Mouse (Mus musculus) limb, embryonic 12.5 days (tissue): ENCODE results near the gene Tent4b. TPM values are rescaled to one million over a fixed set of nuclear protein-coding genes. Genes with fewer than 3 reads are reported as not detected.

Experiments used
- ATAC-seq: fragments of 200-750 bp; cut with Nextera tagmentation; 2 replicates; pipeline ENCODE4 v1.8.0; 2017; ENCODE audit warnings: low read depth, moderate TSS enrichment; ENCODE audit not compliant: insufficient number of reproducible peaks, insufficient read depth, low FRiP score, low TSS enrichment
- H3K27ac ChIP-seq: fragments of 300-500 bp; sonication (generic); 2 replicates; pipeline ENCODE4 v1.5.1; 2016; ENCODE audit warnings: mild to moderate bottlenecking, moderate library complexity
- H3K27me3 ChIP-seq: fragments of 300-500 bp; sonication (generic); 2 replicates; pipeline ENCODE4 v1.6.1; 2016; ENCODE audit warnings: mild to moderate bottlenecking, moderate library complexity
- H3K36me3 ChIP-seq: fragments of 300-500 bp; sonication (generic); 2 replicates; pipeline ENCODE4 v1.6.1; 2016; ENCODE audit warnings: mild to moderate bottlenecking, moderate library complexity
- H3K4me1 ChIP-seq: fragments of 300-500 bp; sonication (generic); replicated peaks from 2 replicates; pipeline ENCODE4 v1.6.1; 2016
- H3K4me2 ChIP-seq: fragments of 300-500 bp; sonication (generic); 2 replicates; pipeline ENCODE4 v1.6.1; 2016; ENCODE audit warnings: mild to moderate bottlenecking, moderate library complexity
- H3K4me3 ChIP-seq: fragments of 300-500 bp; sonication (generic); replicated peaks from 2 replicates; pipeline ENCODE4 v1.5.1; 2016; ENCODE audit warnings: mild to moderate bottlenecking
- H3K9ac ChIP-seq: fragments of 300-500 bp; sonication (generic); replicated peaks from 2 replicates; pipeline ENCODE4 v1.6.1; 2016; ENCODE audit warnings: mild to moderate bottlenecking, moderate library complexity
- H3K9me3 ChIP-seq: fragments of 300-500 bp; sonication (generic); 2 replicates; pipeline ENCODE4 v1.6.1; 2016; ENCODE audit warnings: mild to moderate bottlenecking, moderate library complexity
- WGBS: fragments of 180-500 bp; shearing (Covaris S2); methylation state at CpG from one replicate; pipeline ENCODE4 v1.1.7; 2016; 5-methylcytosine and 5-hydroxymethylcytosine counted together
- polyA plus RNA-seq: library from polyadenylated mRNA; unstranded; fragments of >200 nt; fragmentation: Nextera tagmentation; extraction: Ambion mirVana; gene quantifications from 2 replicates; pipeline ENCODE4 v1.2.1, GENCODE M21; 2016

Tent4b gene
- polyA plus RNA-seq, 1 experiment from 2014 or later: 10.4 TPM

DNA sequence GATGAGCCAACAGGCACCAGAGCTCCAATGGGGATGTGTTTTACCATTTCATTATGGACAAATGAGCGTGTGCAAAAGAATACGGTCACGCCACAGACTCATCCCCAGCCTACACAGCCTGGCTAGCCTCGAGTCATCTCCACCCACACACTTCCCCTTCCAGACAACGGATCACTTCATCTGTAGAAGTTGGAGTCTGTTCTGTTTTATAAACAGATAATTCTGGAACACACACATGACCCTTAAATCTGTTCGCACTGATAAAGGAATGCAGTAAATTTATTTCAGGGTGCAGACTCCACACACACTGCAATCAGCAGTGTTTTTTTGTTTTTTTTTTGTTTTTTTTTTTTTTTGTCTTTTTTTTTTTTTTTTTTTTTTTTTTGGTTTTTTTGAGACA is 80.7 kb downstream of the Tent4b start:
- no peak for ATAC-seq
- no peak overlapping the region for H3K4me2 ChIP-seq
- H3K9ac ChIP-seq: no peak overlapping the region
- no peak overlapping the region for H3K4me3 ChIP-seq
- H3K4me1 ChIP-seq: peaks cover 19% of the 10 kb centered on the region
- no peaks in the 10 kb centered on the region for H3K9me3 ChIP-seq
- H3K27ac ChIP-seq: no peak overlapping the region
- WGBS: 81% methylated on average over 6 of the region's 6 CpGs
- H3K27me3 ChIP-seq: 0 out of 2 replicates have a peak, but pooled peaks cover 1% of the 10 kb centered on the region
- no peaks in the 10 kb centered on the region for H3K36me3 ChIP-seq

- Histone ChIP-seq H3K9ac (no peak overlapping the region), H3K4me1 (peaks cover 26% of the 10 kb centered on the region), H3K4me2 (no peak overlapping the region), H3K4me3 (no peak overlapping the region), H3K27me3 (no peaks in the 10 kb centered on the region), H3K27ac (no peak overlapping the region), H3K36me3 (no peaks in the 10 kb centered on the region), H3K9me3 (no peaks in the 10 kb centered on the region)
- WGBS: 78% methylated on average over 7 of the region's 7 CpGs
- no peak for ATAC-seq
These were observed 81.9 kb downstream of the Tent4b start for GRCm38 (mm10) chr8:88280904-88281303.

DNA sequence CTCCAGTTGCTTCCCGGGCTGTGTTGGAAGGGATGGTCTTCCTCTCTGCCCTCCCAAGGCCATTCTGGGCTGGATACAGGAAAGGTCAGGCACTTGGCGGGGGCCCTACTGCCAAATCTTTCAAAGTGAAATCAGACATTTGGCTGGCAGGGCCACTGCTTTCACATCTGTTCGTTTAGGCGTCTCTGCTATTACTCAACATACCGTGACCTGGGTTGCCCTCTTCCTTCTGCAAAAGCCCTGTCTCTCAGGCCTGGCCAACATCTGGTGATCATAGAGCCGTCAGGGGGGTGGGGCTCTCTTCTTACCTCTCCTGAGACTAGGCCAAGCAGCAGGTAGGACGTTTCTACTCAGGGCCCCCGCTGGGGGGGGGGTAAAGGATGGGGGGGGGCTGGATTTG is 83.7 kb downstream of the Tent4b start:
- H3K27me3 ChIP-seq: no peaks in the 10 kb centered on the region
- H3K9ac ChIP-seq: no peak overlapping the region
- no peaks in the 10 kb centered on the region for H3K36me3 ChIP-seq
- H3K4me1 ChIP-seq: peaks cover 26% of the 10 kb centered on the region
- no peak for ATAC-seq
- WGBS: 13% methylated on average over 8 of the region's 8 CpGs
- H3K27ac ChIP-seq: peak overlapping the region; percentile 20; the same call in 1 of the 2 replicates
- H3K4me2 ChIP-seq: no peak overlapping the region
- no peaks in the 10 kb centered on the region for H3K9me3 ChIP-seq
- H3K4me3 ChIP-seq: no peak overlapping the region

DNA sequence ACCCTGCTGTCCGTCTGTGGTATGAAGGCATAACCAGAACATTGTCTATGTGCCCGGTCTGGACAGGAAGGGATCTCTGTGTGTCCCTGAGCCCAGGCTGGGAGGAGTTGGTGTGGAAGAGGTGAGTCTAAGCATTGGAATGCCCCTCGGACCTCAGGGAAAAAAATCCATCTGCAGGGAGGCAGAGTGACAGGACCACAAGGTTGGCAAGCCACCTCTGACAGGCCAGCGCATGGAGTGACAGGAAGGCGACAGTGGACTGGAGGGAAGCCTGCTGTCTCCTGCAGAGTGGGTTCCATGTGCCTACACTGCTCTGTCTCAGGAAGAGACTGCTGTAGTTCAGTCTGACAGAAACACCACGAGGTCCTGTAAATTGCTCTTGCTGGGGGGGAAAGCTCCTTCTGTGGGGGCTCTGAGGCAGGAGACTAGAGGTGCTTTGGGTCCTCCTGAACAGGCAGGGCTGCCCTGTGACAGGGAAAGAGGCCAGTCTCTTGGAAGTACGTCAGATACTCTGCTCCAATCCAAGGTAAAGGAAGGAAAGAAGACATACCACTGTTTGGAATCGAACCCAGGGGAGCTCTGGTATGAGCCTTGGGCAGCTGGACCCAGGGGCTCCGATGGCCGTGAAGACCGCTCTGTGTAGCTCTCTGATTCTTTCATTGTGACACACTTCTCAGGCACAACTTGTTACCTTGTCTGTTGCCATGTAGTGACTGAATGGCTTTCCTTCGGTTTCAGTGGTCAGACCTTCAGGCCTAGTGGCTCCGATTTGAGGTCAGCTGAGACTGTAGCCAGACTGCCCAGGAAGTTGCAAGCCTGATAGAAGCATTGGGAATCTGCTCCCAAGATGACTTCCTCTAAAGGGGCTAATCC is 84.5 kb downstream of the Tent4b start:
- Histone ChIP-seq H3K4me3 (no peak overlapping the region), H3K27ac (peak overlapping the region; percentile 20; the same call in 1 of the 2 replicates), H3K9ac (no peak overlapping the region), H3K36me3 (no peaks in the 10 kb centered on the region), H3K4me1 (peaks cover 34% of the 10 kb centered on the region), H3K27me3 (no peaks in the 10 kb centered on the region), H3K4me2 (no peak overlapping the region), H3K9me3 (no peaks in the 10 kb centered on the region)
- 78% methylated on average over 13 of the region's 13 CpGs for WGBS
- no peak; the same call in 1 of the 2 replicates for ATAC-seq

GRCm38 (mm10) chr8:88284738-88285137 is 85.7 kb downstream of the Tent4b start:
- peaks cover 41% of the 10 kb centered on the region for H3K4me1 ChIP-seq
- no peaks in the 10 kb centered on the region for H3K27me3 ChIP-seq
- no peaks in the 10 kb centered on the region for H3K9me3 ChIP-seq
- no peak overlapping the region for H3K4me3 ChIP-seq
- ATAC-seq: no peak
- no peaks in the 10 kb centered on the region for H3K36me3 ChIP-seq
- no peak overlapping the region for H3K4me2 ChIP-seq
- H3K27ac ChIP-seq: no peak overlapping the region
- H3K9ac ChIP-seq: no peak overlapping the region
- WGBS: 36% methylated on average over 7 of the region's 7 CpGs

- WGBS: 84% methylated on average over 8 of the region's 8 CpGs
- Histone ChIP-seq H3K36me3 (no peaks in the 10 kb centered on the region), H3K9me3 (no peaks in the 10 kb centered on the region), H3K4me3 (no peak overlapping the region), H3K27ac (no peak overlapping the region), H3K27me3 (no peaks in the 10 kb centered on the region), H3K4me1 (peaks cover 41% of the 10 kb centered on the region), H3K9ac (no peak overlapping the region), H3K4me2 (no peak overlapping the region)
- no peak for ATAC-seq
These were observed 86.7 kb downstream of the Tent4b start for GRCm38 (mm10) chr8:88285469-88286356.

DNA sequence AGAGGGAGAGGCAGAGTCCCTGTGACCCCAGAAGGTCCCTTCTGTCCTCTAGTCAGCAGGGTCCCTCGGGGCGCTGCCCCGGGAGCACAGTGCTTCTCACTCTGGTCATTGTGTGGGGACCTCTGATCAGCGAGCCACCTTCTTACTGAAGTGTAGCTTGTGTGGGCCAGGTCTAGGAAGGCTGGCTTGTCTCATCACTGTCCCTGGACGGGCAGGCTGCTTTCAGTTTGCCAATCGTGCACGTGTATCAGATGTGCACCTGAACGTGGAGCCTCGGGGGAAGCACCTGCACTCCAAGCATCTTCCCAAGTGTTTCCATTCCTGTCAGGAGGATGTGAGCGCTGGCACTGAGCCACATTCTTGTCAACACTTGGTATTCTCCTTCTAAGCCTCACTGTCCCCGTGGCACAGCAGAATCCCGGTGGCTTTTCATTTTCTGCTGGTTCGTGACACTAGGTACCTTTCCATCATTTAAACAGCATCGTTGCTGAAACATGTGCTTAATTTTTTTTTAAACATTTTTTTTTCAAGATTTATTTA is 87.5 kb downstream of the Tent4b start:
- no peak overlapping the region for H3K27ac ChIP-seq
- no peak overlapping the region for H3K4me3 ChIP-seq
- no peaks in the 10 kb centered on the region for H3K36me3 ChIP-seq
- 84% methylated on average over 14 of the region's 14 CpGs for WGBS
- H3K9me3 ChIP-seq: no peaks in the 10 kb centered on the region
- H3K4me2 ChIP-seq: no peak overlapping the region
- H3K9ac ChIP-seq: no peak overlapping the region
- no peaks in the 10 kb centered on the region for H3K27me3 ChIP-seq
- no peak for ATAC-seq
- peaks cover 41% of the 10 kb centered on the region for H3K4me1 ChIP-seq

DNA sequence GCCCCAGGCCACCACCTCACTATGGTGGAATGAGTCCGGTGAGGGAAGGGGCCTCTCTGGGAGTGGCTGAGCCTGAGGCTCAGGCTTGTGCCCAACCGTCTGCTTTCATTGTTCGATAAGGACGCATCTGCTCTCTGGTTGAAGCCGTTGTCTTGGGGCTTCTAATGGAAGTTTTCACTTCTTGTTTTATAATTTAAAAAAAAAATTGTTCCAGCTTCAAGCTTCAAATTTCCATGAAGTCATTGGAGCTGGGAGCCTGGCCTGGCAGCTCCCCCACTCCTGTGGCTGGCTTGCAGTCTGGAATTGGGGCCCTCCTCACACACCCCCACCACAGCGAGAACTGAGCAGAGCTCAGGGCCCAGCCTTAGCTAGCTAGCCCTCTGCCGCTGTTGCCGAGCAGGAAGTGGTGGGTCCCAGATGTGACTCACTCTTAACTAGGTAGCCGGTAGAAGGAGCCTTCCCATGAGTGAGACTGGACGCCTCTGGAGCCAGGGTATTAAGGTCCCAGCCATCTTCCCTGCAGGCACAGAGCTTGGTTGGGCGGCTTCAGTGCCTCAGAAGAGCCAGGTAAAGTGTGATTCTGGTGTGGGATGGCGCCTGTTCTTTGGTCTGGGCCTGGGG is 89.7 kb downstream of the Tent4b start:
- Histone ChIP-seq H3K9ac (peak overlapping the region; percentile 51), H3K4me3 (no peak overlapping the region), H3K4me2 (no peak overlapping the region), H3K27ac (peak overlapping the region; percentile 64), H3K36me3 (no peaks in the 10 kb centered on the region), H3K9me3 (no peaks in the 10 kb centered on the region), H3K27me3 (no peaks in the 10 kb centered on the region), H3K4me1 (peaks cover 27% of the 10 kb centered on the region)
- 54% methylated on average over 12 of the region's 12 CpGs for WGBS
- peak; percentile 50; the same call in 1 of the 2 replicates for ATAC-seq

DNA sequence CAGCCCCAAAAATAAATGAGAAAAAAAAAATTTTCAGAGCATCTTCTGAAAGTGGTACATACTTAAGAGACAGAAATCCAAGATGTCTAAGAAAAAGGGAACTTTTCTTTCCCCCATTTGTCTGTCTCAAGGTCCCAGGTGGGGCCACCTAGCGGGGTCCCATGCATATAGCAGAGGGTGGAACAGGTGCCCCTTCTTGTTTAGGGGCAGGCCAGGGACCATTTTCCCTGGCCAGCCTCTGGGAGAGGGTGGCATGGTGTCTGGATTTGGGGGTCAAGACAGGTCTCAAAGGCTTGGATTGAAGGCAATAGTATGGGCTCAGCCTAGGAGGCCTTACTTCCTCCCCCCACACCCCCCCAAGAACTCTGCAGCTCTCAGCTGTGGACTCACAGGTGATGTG is 90.9 kb downstream of the Tent4b start:
- Histone ChIP-seq H3K27ac (no peak overlapping the region), H3K27me3 (no peaks in the 10 kb centered on the region), H3K9ac (no peak overlapping the region), H3K9me3 (no peaks in the 10 kb centered on the region), H3K4me1 (peaks cover 22% of the 10 kb centered on the region), H3K4me3 (no peak overlapping the region), H3K4me2 (no peak overlapping the region), H3K36me3 (no peaks in the 10 kb centered on the region)
- WGBS: 66% methylated on average over 1 of the region's 1 CpGs
- no peak for ATAC-seq

- Histone ChIP-seq H3K9ac (no peak overlapping the region), H3K4me2 (no peak overlapping the region), H3K4me1 (peaks cover 19% of the 10 kb centered on the region; the same call in 1 of the 2 replicates), H3K36me3 (no peaks in the 10 kb centered on the region), H3K27ac (no peak overlapping the region), H3K9me3 (no peaks in the 10 kb centered on the region), H3K4me3 (no peak overlapping the region), H3K27me3 (no peaks in the 10 kb centered on the region)
- 82% methylated on average over 13 of the region's 13 CpGs for WGBS
- no peak for ATAC-seq
These were observed 91.6 kb downstream of the Tent4b start for GRCm38 (mm10) chr8:88290326-88291304.
